Mouse (Mus musculus): ENCODE data around the gene Ankmy1.

Gene Ankmy1

DNA sequence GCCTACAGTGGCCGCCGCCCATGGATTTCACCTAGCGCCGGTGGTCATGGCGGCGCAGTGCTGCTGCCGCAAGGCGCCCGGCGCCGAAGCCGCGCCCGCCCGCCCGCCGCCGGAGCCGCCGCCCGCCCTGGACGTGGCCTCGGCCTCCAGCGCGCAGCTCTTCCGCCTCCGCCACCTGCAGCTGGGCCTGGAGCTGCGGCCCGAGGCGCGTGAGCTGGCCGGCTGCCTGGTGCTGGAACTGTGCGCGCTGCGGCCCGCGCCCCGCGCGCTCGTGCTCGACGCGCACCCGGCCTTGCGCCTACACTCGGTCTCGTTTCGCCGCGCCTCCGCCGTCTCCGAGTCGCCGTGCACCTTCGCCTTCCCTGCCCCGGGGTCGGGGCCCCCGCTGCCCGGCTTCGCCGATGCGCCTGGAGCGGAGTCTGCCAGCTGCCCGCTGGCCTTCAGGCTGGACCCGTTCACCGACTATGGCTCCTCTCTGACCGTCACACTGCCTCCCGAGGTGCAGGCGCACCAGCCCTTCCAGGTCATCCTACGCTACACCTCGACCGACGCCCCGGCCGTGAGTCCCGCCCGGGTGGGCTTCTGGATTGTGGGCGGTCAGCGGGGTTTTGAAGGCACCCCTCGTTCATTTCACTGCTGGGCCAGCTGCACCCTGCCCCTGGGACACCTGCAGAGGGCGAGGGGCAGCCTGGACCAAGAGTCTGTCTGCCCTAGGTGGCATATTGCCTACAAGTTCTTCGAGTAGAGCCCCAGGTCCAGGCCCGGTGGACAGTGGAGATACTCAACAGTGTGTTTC lies 8.4 kb upstream of the Ankmy1 start:
- peak; percentile 48 for DNase-seq

- DNase-seq = peak; percentile 76
Observed at GRCm38 (mm10) chr1:92910239-92910885, 7.7 kb upstream of the Ankmy1 start, which contains the start of gene Rnpepl1. TSS of gene Rnpepl1 (plus strand) at chr1:92910783.

DNA sequence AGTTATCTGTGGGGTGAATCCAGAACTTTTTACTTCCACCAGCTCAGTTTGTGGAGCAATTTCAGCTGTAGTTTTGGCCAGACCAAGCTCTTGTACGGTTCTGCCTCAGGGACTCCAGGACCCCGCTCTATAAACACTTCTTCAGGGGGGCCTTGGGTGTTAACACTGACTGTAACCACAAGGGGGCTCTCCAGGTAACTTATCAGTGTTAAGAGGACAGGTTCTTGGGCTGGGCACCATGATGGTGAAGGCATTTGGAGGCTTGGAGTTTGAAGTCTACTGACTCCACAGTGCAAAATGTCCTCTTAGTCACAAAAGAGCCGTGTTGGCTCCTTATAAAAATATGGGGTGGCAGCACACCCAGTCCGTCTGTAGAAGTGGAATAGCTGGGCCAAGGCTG lies 6.4 kb upstream of the Ankmy1 start:
- no peak for DNase-seq

- no peak for DNase-seq
Observed at GRCm38 (mm10) chr1:92908664-92909063, 6.0 kb upstream of the Ankmy1 start.

GRCm38 (mm10) chr1:92907632-92908360 lies 5.1 kb upstream of the Ankmy1 start:
- no peak for DNase-seq

- peak; percentile 95 for DNase-seq
Observed at GRCm38 (mm10) chr1:92906779-92907631, 4.3 kb upstream of the Ankmy1 start, which contains the start of gene Dusp28. TSS of gene Dusp28 (plus strand) at chr1:92906981.

DNA sequence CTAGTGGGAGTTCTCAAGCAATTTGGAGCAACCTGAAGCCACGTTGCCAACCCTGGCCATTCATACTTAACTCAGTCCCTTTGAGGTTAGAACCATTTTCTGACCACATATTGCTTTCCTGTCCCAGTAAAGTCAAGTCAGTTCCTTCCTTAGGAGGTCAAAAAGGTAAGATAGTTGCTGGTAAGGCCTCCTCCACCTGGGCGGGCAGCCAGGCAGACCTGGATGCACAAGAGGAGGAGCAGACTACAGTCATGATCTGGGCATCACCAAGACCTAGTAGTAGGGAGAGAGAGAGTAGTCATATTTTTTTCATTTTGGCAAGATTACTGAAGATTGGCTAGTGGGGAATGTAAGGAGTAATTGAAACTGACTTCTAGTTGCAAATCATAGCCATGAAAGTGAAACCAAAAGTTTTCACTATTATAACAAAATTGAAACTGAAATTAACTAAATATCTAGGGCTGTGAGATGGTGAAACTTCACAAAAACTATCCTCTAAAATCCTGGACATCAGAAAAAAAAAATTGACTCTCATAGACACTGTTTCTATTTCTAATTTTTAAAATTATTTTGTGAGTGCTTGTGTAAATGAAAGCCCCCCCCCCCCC lies 3.1 kb upstream of the Ankmy1 start:
- no peak for DNase-seq

DNA sequence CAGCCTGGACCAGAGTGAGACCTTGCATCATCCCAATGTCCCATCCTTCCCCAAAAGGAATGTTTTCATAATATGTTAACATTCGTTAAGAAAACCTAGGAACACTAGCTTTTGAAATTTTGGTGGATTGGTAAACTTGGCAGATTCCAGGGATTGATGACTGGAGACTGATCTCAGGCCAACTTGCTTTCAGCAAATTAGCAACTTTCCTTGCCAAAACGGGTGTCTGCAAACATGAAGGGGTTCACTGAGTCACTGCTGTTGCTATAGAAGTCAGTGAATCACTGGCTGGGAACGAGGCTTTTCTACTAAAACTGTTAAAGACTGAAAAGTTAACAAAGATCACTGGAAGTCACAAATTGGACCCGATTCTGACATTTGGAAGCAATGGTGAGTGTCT lies 921 bp upstream of the Ankmy1 start:
- DNase-seq = no peak

- DNase-seq = peak; percentile 59
Observed at GRCm38 (mm10) chr1:92895089-92895488, 7.6 kb downstream of the Ankmy1 start.

DNA sequence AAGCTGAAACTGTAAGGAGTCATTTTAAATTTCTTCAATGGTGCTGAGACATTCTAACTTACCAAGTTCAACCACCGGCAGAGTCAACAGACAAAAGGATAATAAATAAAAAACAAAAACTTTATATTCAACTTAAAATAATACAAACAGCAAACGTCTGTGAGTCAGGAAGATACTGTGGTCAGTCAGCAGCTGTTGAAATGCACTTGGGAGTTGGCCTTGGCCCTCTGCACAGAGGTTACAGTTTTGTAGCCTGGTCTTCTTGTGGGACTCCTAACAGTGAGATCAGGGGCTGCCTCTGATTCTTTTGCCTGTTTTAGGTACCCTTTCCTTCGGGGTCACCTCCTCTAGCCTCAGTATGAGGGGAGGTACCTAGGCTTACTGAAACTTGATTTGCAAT lies 8.8 kb downstream of the Ankmy1 start:
- no peak for DNase-seq

DNA sequence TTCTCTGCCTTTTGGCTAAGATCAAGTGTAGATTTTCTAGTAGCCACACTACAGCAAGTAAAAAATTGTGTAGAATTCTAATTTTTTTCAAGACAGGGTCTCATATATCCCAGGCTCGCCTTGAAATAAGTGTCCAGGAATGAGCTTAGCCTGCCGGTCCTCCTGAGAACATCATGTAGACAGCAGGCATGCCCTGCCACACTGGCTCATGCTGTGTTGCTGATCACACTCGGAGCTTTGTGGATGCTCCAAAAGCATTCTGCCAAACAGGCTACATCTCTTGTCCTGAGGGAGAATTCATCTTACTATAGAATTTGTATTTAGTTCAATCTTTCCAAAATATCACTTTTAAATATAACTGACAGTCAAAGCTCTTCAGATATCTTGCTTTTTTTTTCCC lies 9.9 kb downstream of the Ankmy1 start:
- no peak for DNase-seq

DNA sequence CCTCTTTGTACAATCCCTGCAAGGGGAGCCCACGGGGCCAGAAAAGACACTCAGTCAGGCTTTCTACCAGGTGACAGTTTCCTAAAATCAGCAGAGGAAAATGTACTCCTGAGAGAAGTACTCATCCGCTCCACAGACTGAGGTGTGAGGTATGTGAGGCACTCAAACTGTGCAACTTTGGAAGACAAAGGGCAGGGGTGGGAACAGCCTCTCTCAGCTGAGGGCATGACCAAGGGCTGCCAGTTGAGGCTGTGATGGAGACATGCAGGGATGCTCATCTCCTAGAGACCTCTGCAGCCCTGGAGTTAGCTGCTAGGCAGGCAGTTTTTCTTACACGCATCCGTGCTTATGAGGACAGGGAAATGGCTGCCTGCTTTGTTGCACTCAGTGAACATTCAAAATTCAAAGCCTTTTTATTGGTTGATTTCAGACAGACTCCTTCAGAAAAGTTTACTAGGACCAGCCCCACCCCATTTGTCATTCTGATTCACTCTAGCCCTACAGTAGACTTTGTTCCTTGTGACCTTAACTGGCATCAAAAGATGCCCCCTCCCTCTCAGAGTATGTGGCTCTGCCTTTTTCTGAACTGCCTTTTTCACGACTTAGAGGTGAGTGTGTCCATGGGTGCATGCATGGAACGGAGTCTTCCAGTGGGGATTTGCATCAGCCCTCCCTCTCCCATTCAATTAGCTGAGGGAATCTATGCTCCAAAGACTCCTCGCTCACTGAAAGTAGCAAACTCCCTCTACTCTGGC lies 13.6 kb downstream of the Ankmy1 start:
- DNase-seq = no peak

GRCm38 (mm10) chr1:92881982-92882381 lies 20.7 kb downstream of the Ankmy1 start:
- no peak for DNase-seq

GRCm38 (mm10) chr1:92880101-92880500 lies 22.6 kb downstream of the Ankmy1 start:
- DNase-seq = no peak

DNA sequence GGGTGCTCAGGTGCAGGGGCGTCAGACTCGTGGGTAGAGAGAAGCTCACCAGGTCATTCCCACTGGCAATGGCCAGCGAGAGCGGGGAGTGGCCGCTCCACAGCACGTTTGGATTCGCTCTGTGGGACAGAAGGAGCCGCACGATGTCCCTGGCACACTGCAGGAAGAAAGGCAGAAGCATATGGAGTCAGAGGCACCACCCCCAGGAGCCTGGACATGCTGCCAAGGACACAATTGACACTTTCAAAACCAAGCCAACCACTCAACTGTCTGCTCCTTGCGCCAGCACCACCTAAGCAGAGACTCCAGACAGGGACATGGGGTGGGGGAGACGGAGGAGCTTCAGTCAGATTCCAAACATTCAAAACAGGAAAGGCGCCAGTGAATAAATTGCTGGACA lies 23.4 kb downstream of the Ankmy1 start:
- DNase-seq = no peak

- no peak for DNase-seq
Observed at GRCm38 (mm10) chr1:92878066-92878741, 24.5 kb downstream of the Ankmy1 start.

- no peak for DNase-seq
Observed at GRCm38 (mm10) chr1:92877431-92877978, 25.2 kb downstream of the Ankmy1 start.

DNA sequence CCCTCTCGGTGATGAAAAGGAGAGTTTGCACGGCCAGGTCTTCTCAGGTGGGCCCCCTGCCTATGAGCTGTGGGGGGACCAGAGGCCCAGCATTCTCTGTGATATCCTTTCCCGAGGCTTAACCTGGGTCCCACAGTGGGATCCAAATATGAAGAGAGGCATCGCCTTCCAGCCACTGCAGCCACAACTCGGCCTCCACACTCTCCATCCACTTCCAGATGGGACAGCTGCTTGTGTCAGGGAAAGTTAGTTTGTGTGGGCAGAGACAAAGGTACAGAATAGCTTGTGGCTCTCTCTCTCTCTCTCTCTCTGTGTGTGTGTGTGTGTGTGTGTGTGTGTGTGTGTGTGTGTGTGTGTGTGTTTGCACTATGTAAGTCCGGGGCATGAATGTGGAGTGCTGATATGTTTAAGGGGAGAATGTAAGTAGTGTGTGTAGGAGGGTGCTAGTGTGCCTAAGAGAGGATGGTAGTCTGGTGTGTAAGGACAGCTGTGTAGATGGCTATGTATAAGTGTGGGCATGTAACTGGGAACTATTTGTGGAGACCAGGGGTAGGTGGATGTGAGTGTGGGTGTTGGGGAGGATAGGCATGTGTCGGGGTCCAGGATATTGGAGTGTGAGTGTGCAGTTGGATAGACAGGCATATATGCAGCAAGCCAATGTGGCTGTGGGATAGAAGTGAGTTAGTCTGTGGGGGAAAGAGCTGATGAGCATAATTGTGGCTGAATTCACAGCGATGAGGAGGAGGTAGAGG lies 27.2 kb downstream of the Ankmy1 start:
- DNase-seq = no peak

- peak; percentile 51 for DNase-seq
Observed at GRCm38 (mm10) chr1:92874011-92874410, 28.7 kb downstream of the Ankmy1 start.

GRCm38 (mm10) chr1:92872666-92873065 lies 30.0 kb downstream of the Ankmy1 start:
- peak; percentile 51 for DNase-seq
